Mouse (Mus musculus) macrophage (primary cell): ENCODE measurements at regions not wholly inside any gene's neighbourhood (a gene's known extent, or its start where the extent isn't known, plus 50 kb on each side); places are given as distances from the start of the nearest gene placed in this dataset.

Experiments used
- H3K27ac ChIP-seq: fragments of 350-480 bp; formaldehyde crosslinking; 2 replicates; pipeline ENCODE4 v1.9.0; 2021
- H3K36me3 ChIP-seq: fragments of 350-480 bp; formaldehyde crosslinking; 2 replicates; pipeline ENCODE4 v1.9.0; 2021; ENCODE audit errors: inconsistent target
- H3K4me3 ChIP-seq: fragments of 350-480 bp; formaldehyde crosslinking; 2 replicates; pipeline ENCODE4 v1.9.0; 2021; ENCODE audit errors: inconsistent target
- H3K79me2 ChIP-seq: fragments of 350-480 bp; formaldehyde crosslinking; 2 replicates; pipeline ENCODE4 v1.9.0; 2021; ENCODE audit errors: inconsistent target
- WGBS: methylation state at CpG from one replicate; pipeline ENCODE4 v1.1.7; 2026; ENCODE audit warnings: inconsistent platforms; ENCODE audit not compliant: missing documents; 5-methylcytosine and 5-hydroxymethylcytosine counted together

GRCm38 (mm10) chr13:107087355-107087754 lies 65.4 kb upstream of the Kif2a start:
- Histone ChIP-seq H3K79me2 (no peaks in the 10 kb centered on the region), H3K4me3 (no peak overlapping the region), H3K27ac (no peak overlapping the region), H3K36me3 (no peaks in the 10 kb centered on the region)
- WGBS = 89% methylated on average over 6 of the region's 6 CpGs

- Histone ChIP-seq H3K27ac (no peak overlapping the region), H3K79me2 (no peaks in the 10 kb centered on the region), H3K4me3 (no peak overlapping the region), H3K36me3 (no peaks in the 10 kb centered on the region)
- 84% methylated on average over 1 of the region's 1 CpGs for WGBS
These were observed 56.2 kb upstream of the Kif2a start for GRCm38 (mm10) chr13:107078085-107078484.

GRCm38 (mm10) chr13:107074917-107075316 lies 53.0 kb upstream of the Kif2a start:
- H3K27ac ChIP-seq = no peak overlapping the region
- no peaks in the 10 kb centered on the region for H3K79me2 ChIP-seq
- H3K36me3 ChIP-seq = no peaks in the 10 kb centered on the region
- H3K4me3 ChIP-seq = no peak overlapping the region
- WGBS = 94% methylated on average over 4 of the region's 4 CpGs

GRCm38 (mm10) chr13:107073039-107073620 lies 51.2 kb upstream of the Kif2a start:
- Histone ChIP-seq H3K4me3 (no peak overlapping the region), H3K36me3 (no peaks in the 10 kb centered on the region), H3K27ac (no peak overlapping the region), H3K79me2 (no peaks in the 10 kb centered on the region)
- WGBS = 74% methylated on average over 14 of the region's 14 CpGs

GRCm38 (mm10) chr13:107072345-107073038 lies 50.6 kb upstream of the Kif2a start:
- no peaks in the 10 kb centered on the region for H3K36me3 ChIP-seq
- H3K4me3 ChIP-seq = no peak overlapping the region
- no peak overlapping the region for H3K27ac ChIP-seq
- WGBS = 86% methylated on average over 11 of the region's 11 CpGs
- no peaks in the 10 kb centered on the region for H3K79me2 ChIP-seq
